Mouse (Mus musculus) cerebellum, adult 11-12 months (tissue): ENCODE results near the gene Slc18a3.
A peak's percentile ranks its signal among the peaks of the same experiment; 100 is the strongest.

ENCODE experiments used
- DNase-seq: peaks from one replicate; pipeline ENCODE4 v3.0.0; 2022

Slc18a3 gene

DNA sequence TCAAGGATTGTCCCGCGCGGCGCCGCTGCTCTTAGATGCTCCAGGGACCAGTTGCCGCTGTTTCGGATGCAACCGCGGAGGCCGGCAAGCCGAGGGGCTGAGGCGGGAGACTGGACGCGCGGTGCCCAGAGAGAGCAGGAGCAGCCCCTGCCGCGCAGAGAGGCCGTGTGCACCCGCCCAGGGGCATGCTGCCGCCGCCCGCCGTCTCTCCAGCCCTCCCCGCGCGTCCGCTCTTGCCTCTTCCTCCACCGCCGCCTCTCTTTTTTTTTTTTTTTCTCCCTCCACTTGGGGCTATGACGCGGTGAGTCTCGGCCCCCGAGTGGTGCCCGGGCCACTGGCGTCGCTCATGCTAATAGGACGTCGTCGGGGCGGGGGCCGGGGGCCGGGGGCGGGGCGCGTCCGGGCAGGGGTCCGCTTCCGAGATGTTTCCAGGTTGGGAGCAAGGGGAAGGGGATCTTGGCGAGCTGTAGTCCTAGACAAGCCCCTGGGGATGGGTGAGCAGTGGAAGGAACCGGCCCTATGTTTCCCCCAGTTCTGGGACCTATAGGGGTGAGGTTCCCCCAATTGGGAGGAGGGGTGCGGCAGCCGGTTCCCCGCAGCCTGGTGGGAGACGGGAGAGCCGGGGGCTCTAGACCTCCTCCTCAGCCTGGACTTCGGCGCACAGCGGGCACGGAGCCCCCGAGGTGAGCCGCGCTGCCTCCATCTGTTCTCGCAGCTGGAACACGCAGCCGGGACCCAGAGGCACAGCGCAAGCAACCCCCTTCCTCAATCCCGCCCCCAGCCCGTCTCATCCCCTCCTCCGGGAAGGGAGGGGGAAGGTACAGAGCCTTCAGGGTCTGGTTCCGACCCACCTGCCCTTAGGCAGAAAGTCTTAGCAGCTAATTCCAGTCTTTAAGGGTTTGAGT is at the start of gene Slc18a3:
Gene Slc18a3, minus strand, starts transcription at position 250 of the 905 bp plus-strand sequence.
- no peak for DNase-seq

DNA sequence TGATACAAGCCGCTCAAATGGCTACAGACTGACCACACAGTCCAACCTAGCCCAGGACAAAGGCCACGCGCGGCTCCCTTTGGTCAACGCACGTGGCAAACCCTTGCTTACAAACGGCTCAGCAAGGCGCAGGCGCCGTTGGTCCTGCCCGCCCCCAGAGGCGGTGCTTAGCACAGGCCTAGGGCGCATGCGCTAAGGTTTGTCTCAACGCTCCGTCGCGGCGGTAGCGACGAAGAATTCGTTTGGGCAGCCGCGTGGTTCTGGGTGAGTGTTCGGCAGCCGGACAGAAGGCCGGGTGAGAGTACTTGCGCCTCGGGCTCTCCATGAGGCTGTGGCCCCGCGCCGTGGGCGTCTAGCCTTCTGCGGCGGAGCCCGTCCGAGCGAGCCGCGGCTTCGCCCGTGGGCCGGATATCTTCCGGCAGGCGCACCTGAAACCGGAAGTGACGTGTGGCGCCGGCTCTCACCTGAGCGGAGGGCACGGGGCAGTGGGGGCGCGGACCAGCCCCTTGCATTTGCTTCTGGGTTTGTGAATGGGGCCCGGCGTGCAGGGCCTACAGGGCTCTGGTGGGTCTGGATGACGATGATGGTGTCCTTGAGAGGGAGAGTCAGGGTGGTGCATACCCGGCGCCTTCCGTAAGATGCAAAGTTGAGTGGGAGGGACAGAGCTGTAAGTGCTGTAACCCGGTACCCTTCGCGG is 48.8 kb upstream of the Slc18a3 start, which contains the start of gene Ercc6:
Gene Ercc6, plus strand, starts transcription at position 186 of the 697 bp plus-strand sequence.
- DNase-seq: peak; percentile 93

DNA sequence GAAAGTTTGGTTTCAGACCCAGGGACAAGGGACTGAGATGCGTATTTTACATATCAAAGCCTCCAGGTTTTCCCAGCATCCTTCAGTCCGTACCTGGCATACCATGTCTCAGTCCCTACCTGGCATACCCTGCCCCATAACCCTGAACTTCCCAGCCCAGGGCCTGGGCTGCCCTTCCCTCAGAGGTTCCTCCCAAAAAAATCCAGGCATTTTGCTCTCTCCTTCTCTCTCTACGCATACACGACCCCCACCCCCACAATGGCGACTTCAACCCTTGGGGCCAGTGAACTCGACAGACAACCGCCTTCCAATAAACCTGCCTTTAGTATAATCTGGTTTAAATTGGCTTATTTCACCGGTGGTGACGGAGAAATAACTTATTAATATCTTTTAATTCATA is 48.3 kb upstream of the Slc18a3 start:
- DNase-seq: peak; percentile 39

DNA sequence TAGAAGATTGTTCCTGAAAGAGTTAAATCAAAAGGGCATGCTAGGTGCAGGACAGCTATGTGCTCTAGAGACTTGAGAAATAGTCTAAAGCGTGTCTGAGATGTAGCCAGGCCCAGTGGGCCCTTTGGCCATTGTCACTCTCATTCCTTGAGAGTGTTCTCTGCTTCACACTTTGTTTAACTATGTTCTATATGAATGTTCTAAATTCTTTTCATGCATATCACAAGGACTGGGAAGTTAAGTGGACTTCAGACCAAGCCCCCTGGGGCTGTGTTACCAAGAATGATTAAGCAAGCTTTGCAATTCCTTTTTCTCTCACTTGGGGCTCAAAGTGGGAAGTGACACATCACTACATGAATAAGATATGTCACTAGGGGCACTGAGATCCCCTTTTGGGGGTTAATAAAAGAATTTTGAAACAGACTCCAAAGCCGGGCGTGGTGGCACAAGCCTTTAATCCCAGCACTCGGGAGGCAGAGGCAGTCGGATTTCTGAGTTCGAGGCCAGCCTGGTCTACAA is 44.9 kb upstream of the Slc18a3 start:
- DNase-seq: no peak

DNA sequence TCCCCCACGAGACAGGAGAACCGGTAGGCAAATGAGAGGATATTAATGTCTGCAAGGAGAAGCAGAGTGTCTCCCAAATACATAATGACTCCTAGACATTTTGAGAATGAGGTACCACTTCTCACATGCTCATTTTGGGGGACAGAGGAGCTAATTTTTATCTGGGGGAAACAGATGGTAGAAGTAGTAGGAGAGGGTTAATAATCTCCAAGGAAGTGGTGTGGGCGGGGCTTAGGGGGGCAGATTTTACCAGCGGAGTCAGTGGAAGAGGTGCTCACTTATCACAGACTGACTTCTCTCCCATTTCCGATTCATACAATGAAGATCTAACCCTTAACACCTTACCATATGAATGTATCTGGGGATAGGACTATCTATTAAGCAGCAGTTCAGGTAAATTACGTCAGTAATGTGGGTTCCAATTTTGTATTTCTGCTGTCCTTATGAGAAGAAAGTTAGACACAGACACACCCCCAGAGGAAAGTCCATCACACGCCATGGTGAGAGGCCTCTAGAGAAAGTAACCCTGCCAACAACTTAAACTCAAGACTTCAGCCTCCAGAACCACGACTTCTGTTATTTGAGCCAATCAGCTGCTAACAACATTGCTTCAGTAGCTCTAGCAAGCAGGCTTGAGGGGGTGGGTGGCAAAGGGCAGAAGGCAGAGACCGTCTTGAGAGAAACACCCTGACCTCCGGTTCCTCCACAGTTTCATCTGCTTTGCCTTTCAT is 43.6 kb upstream of the Slc18a3 start:
- DNase-seq: no peak

DNA sequence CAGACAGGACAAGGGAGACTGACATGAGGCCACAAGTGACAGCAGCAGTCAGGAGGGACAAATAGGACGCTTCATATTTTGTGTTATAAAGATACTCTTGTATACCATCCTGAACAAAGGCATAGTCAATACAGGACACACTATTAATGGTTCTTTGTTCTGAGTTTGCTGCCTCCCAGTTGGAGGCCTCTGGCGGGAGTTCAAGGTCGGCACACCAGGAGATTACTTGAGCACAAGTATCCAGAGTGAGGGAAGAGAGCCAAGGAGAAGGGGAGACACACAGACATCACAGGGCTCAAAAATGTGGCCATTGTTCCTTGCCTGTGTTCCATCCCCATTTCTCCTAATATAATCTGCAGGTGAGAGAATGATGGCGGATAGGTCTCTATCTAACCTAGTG is 42.6 kb upstream of the Slc18a3 start:
- no peak for DNase-seq

DNA sequence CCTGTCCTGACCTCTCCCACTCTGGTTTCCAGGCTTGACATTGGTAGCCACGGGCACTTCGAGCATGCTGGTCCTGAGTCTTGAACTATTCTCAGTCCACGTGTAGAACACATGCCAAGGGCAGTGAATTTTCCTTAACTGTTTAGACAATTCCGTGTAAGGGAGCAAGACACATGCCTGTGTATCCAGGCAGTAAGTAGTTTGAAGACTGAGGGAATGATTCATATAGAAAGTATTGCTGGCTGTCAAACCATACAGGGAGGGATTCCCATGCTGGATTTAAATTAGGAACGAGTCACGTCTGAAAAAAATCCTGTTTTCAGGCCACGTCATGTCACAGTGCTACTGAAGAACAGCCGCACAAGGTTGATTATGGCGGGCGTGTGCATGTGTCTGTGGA is 41.7 kb upstream of the Slc18a3 start:
- no peak for DNase-seq

DNA sequence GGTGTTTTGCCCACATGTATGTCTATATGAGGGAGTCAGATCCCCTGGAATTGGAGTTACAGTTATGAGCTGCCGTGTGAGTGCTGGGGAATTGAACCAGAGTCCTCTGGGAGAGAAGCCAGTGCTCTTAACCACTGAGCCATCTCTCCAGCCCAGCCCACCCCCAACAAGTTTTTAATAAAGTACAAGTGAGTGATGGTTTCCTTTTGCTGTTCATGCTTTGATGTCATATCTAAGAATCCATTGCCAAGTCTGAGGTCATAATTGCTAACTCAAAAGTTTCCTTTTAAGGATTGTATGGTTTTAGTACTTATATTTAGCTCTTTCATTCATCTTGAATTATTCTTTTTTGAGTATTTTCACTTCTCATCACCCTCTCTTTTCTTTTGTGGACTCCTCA is 39.2 kb upstream of the Slc18a3 start:
- no peak for DNase-seq

DNA sequence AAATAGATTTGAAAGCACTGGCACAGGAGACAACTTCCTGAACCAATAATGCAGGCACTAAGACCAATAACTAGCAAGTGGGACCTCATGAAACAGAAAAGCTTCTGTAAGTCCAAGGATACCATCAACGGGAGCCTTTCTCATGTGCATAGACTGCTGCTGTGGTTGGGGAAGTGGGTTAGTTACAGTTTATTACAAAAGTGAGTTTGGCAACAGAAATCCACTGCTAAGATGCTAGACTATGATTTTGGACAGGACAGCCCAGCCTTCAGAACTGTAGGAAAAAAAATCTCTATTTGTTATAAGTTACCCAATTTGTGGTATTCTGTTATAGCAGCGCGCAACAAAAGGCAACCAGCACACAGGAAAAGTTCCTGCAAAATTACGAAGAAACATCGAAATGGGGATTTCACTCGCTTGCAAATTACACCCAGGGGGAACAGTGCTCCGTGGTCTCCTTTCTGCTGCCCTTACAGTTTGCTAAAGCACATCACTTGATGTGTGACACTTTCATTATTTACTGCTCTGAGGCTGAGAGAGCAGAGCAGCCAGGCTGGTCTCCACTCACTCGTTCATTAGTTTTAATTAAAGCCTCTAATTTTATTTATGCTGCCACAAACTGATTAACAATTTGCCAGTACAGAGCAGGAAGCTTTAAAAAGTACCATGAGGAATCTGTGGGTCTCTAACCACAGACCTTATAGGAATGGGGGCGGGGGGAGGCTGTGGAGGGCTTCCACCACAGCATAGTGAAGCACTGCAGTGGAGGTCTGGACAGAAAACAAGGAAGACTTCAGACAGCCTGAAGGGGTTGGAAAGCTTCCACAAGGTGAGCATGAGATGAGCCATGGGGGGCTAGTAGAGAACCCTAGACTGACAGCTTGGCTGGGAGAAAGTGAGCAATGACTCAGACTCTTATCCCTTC is 38.4 kb upstream of the Slc18a3 start:
- DNase-seq: no peak

DNA sequence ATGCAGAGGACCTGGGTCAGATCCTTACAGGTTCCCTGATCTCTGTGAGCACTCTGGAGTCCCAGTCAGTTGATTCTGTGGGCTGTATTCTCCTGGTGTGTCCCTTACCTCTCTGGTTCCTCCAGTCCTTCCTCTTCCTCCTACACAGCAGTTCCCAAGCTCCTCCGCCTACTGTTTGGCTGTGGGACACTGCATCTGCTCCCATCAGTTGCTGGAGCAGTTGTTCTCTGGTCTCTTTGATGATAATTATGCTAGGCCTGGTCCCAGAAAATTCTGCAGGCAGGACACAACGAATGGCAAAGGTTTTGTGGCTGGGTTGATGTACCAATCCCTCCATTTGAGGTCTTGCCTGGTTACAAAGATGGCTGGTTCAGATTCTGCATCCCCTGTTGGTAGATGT is 36.7 kb upstream of the Slc18a3 start:
- no peak for DNase-seq

DNA sequence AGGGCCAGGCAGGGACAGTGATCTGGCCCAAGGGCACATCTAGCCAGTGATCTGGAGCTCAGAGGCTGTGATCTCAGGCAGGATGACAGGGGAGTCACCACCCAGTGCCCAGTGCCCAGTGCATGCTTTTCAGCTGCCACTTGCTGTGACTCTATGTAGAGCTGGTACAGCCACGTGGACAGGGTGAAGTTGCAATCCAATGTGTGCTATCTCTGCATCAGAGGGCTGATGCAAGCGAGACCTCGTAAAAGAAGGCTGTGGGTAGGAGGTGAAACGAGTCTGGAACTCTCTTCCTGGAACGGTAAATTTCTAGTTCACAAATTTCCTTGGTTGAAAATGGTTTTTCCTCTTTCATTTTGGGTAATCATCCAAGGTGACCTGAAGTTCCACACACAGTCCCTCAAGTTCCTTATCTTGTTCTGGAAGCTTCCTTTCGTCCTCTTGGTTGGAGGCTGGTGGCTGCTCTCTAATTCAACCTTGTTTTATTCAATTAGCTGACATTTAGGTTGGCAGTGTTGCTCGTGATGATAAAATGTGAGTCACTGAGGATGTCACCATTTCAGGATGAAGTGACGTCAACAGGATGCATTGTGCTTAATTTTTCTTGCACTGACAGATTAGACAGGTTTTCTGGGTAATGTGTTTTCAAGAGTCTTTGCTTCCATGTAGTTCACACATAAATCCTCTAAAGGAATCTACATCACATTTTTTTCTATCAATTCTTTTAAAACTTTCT is 31.6 kb upstream of the Slc18a3 start:
- no peak for DNase-seq

DNA sequence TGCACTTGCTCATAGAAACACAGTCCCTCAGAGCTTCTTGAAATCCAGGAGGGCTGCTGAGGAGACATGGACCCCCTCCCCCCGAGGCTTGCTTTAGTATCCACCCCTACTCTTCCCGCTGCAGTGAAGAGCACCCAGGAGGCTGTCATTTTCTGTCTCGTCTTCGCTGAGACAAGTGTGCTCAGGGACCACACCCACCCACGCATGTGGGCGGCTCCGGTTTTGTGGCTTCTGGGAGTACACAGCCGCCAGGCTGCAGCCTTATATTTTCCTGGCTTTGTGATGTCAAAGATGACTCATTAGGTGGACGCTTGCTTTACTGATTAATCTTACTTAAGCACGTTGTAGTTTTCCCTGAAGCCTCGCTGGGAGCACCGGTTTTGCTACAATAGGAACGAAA is 27.9 kb upstream of the Slc18a3 start:
- DNase-seq: no peak

DNA sequence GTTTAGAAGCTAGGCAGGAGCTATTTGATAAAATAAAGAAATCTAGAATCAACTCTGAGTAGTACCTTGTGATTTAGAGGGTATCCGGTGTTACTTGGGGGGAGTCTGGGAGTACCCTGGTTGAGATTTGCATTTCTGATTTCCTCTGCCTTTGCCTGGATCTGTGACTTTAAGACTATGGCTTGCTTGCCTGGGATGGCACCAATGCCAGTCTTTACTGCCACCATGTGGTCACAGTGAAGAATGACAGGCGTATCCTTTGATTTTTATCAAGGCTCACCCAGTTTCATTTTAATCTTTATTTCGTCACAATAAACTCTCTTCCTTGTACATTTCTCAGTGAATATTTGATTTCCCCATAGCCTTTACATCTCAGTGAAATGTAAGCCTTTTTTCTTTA is 17.4 kb upstream of the Slc18a3 start:
- DNase-seq: no peak

DNA sequence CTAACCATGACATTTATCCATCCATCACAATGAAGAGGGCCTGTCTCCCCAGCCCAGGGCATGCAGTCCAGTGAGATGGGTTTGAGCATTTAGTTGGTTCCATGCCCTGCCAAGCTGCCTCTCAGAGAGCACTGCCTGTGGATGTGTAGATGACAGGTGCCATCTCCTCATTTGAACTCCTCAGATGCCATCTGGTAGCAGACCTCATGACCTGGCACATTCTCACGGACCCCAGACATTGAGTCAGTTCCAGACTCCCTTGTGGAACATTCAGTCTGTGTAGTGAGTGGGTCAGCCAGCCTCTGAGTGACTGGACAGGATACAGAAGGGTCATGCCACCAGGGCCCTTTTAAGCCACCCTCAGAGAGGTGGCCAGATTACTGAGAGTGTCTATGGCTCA is 12.9 kb upstream of the Slc18a3 start:
- peak; percentile 18 for DNase-seq

DNA sequence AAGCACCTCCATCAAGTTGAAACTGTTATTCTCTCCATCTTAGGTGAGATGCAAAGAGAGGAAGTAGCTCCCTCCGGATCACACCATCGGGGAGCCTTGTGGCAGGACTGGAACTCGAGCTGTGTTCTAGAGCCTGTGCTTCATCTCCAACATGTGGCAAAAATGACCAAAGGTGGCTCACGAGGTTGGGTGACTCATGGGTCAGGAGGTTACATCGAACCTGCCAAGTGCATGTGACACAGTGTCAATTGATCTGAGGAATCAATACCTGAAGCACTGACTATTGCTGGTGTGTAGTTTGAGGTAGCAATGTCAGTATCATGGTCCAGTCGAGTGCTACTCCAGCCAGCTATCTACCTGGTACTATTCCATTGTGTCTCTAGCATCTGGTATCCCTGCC is 11.9 kb upstream of the Slc18a3 start:
- no peak for DNase-seq

DNA sequence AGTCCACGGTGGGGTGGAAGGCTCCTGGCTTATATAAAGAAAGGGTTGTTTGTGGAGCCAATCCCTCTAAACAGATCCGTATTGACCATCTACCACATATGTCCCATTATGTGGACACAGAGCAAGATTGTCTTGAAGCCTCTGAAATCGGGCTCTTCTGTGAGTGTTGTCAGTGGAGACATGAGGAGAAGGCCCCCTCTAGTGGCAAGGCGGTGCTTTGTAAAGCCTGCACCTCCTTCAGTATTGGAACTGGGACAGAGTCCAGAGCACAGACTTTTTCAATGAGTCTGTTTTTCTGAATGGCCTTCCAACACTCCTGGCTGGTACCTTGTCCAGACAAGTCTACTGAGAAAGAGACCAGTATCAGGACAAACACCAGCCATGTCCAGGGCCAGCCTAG is 8.3 kb upstream of the Slc18a3 start:
- DNase-seq: peak; percentile 46

DNA sequence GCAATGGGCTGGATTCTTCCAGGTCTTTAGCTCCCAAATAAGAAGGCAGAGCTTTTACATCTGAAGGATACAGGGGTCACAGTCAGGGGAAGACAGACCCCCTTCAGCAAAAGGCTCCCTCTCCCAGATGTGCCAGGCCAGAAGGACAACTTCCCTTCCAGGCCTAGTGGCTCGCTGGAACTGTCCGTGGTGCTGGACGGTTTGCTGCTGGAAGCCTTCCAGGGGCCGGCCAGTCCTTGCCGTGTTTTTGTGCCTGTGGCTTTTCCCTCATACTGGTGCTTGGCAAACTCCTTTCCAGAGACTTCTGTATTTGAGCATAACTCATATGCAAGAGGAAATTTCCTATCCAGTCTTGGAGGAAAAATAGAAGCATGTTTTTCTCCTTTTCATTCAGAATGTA is 3.0 kb upstream of the Slc18a3 start:
- DNase-seq: no peak

DNA sequence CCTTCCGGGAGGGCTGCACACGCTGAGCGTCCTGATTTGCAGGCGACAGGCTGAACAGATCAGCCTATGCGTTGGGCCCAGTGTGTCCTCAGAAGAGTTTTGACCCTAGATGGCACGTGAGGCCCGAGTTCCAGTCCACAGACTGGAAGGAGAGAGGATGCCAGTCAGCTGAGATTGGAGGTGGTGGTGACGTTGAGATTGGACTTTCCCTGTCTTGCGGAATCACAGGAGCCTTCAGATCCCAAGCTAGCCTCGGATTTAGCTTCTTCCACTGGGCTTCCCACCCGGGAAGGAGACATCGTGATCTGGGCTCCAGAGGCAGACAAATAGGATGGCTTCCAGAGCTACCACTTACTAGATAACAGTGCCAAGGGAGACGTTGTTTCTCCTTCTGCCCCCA is 1.2 kb upstream of the Slc18a3 start, which contains the start of gene Chat:
Gene Chat, minus strand, starts transcription at position 101 of the 400 bp plus-strand sequence.
- no peak for DNase-seq

DNA sequence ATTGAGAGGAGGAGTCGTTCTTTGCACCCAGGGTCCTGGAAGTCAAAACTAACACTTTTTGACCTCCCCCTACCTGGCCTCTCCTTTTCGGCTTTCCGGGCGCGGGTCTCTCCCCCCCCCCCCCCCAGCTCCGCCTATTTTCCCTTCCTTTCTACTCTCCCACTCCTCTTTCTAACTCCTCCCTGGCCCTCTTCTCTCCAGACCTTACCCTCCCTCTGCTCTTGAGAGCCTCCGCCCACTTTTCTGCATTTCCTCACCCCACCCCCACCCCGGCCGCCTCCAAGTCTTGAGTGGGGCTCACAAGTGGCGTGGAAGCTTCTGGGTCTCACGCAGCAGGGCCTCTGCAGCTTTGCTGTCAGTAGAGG is 838 bp upstream of the Slc18a3 start:
- no peak for DNase-seq

DNA sequence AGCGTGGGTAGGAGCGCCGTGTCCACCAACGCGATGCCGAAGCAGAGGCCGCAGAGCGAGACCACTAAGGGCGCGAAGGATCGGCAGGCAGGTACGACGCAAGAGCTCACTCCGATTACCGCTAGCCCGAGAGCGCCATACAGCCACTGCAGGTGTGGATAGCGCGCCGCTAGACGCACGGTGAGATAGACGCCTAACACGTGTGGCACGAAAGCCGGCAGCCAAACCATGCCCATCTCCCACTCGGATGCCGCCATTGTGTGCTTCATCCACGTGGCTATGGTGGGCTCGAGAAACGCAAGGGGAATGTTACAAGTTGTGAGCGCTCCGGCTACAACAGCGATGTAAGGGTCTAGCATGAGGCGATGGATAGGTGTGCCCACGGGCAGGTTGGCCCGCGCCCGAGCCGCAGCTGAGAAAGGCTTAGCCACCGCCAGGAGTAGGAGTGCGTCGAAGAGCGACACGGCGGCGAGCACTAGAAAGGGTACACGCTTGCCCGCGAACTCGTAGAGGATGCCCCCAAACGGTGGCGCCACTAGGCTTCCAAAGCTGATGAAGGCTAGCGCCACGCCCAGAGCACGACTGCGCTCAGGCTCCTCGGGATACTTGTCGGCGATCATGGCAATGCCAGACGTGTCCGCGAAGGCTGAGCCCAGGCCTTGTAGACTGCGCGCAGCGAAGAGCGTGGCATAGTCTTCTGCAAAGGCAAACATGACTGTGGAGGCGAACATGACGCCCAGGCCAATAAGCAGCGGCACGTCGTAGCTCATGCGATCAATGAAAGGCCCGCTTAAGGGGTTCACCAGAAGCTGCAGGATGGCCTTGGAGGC is 1.2 kb downstream of the Slc18a3 start:
- DNase-seq: no peak
